Mouse (Mus musculus) forebrain, postnatal 0 days (tissue): ENCODE results near the gene Gm9573. TPM values are rescaled to one million over a fixed set of nuclear protein-coding genes. Genes with fewer than 3 reads are reported as not detected.

Experiments used
- ATAC-seq: fragments of 200-750 bp; cut with Nextera tagmentation; 2 replicates; pipeline ENCODE4 v1.8.0; 2017; ENCODE audit warnings: mild to moderate bottlenecking, moderate library complexity
- DNase-seq: peaks from one replicate; pipeline ENCODE4 v3.0.0-alpha.2; 2015
- H3K27ac ChIP-seq: fragments of 300-500 bp; sonication (generic); 2 replicates; pipeline ENCODE4 v1.5.1; 2014; ENCODE audit warnings: low read depth, mild to moderate bottlenecking, antibody characterized with exemption, low read length, moderate library complexity, mixed read lengths
- H3K27me3 ChIP-seq: fragments of 300-500 bp; sonication (generic); 2 replicates; pipeline ENCODE4 v1.6.1; 2014; ENCODE audit warnings: mild to moderate bottlenecking, low read length, mixed read lengths; ENCODE audit not compliant: insufficient read depth
- H3K36me3 ChIP-seq: fragments of 300-500 bp; sonication (generic); 2 replicates; pipeline ENCODE4 v1.6.1; 2014; ENCODE audit warnings: mild to moderate bottlenecking, moderate library complexity; ENCODE audit not compliant: insufficient read depth
- H3K4me1 ChIP-seq: fragments of 300-500 bp; sonication (generic); 2 replicates; pipeline ENCODE4 v1.6.1; 2014; ENCODE audit warnings: antibody characterized with exemption; ENCODE audit not compliant: insufficient read depth
- H3K4me2 ChIP-seq: fragments of 300-500 bp; sonication (generic); 2 replicates; pipeline ENCODE4 v1.6.1; 2014; ENCODE audit warnings: low read depth, mild to moderate bottlenecking, moderate library complexity
- H3K4me3 ChIP-seq: fragments of 300-500 bp; sonication (generic); 2 replicates; pipeline ENCODE4 v1.5.1; 2014; ENCODE audit warnings: low read depth, low read length, mixed read lengths
- H3K9ac ChIP-seq: fragments of 300-500 bp; sonication (generic); 2 replicates; pipeline ENCODE4 v1.6.1; 2014; ENCODE audit warnings: mild to moderate bottlenecking
- H3K9me3 ChIP-seq: fragments of 300-500 bp; sonication (generic); 2 replicates; pipeline ENCODE4 v1.6.1; 2016; ENCODE audit warnings: low read length
- CTCF ChIP-seq: sonication (generic); IDR thresholded peaks from 2 replicates; pipeline ENCODE4 v1.5.1; 2016; ENCODE audit warnings: antibody characterized with exemption, control low read depth, low read depth
- WGBS: fragments of 180-500 bp; shearing (Covaris S2); extraction: QIAGEN DNeasy Blood & Tissue Kit; methylation state at CpG from one replicate; pipeline ENCODE4 v1.1.7; 2014; 5-methylcytosine and 5-hydroxymethylcytosine counted together
- polyA plus RNA-seq: library from polyadenylated mRNA; unstranded; fragments of >200 nt; fragmentation: Nextera tagmentation; extraction: Ambion mirVana; gene quantifications from 2 replicates; pipeline ENCODE4 v1.2.1, GENCODE M21; 2015
- total RNA-seq: library from RNA; depleted of rRNA; stranded (reverse); fragments of >200 nt; gene quantifications from 2 replicates; pipeline ENCODE4 v1.2.3, GENCODE M21; 2014; rRNA removed

The Gm9573 gene
- not detected in 2 replicates for total RNA-seq
- polyA plus RNA-seq = not detected in 2 replicates

DNA sequence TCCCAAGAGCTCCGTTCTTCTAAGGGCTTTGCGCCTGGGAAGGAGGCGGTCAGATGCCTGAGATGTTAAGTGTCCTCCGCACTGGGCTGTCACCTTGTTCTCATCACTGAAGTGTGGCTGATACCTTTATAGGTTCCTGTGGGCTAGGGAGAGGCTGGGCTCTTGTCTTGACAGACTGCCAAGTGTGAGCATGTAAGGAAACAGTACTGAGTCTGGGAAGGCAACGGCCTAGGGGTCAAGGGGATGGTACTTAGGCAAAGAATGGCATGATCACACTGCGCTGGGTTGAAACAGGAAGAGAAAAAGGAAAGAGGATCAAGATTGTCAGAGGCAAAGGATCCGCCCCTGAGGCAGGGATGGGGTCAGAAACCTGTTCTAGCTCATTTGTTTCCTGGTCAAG, at the start of gene Gm9573:
Gene Gm9573 (minus strand): TSS at position 101 of the 400 bp plus-strand sequence.
- no peak for ATAC-seq
- 94% methylated on average over 7 of the region's 7 CpGs for WGBS
- no peaks in the 10 kb centered on the region for H3K36me3 ChIP-seq
- H3K27ac ChIP-seq = no peak within 1 kb of the TSS
- no peak for DNase-seq
- H3K4me1 ChIP-seq = no peaks in the 10 kb centered on the region
- no peak within 1 kb of the TSS for H3K9ac ChIP-seq
- H3K4me3 ChIP-seq = no peak within 1 kb of the TSS
- TF ChIP-seq CTCF = no peak
- H3K9me3 ChIP-seq = no peaks in the 10 kb centered on the region
- no peaks in the 10 kb centered on the region for H3K27me3 ChIP-seq
- no peak within 1 kb of the TSS for H3K4me2 ChIP-seq

DNA sequence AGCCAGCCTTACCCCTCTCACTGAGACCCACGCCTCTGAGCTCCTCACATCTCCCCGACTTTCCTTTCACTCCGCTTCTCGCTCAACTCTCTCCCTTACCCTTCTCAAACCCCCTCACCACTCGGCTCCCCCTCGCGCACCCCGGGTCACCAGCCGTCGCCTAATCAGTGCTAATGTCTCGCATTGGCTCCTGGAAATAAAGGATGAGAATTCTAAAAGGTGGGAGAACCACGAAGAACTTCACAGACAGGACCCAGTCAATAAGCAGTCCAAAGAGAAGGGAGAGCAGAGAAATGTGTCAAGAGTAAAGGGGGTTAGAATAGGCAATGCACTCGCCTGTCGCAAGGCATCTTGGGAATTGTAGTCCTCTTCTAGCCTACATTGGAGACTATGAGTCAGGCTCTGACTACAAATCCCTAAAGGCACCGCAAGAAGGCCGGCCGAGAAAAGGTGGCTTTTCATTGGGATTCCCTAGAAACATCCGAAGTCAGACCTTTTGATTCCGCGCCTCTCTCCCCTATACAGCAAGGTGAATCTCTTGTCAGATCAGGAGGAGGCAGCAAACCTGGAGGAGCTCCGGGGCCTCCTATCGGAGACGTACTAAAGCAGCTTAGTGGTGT, 47.1 kb upstream of the Gm9573 start, which contains the start of gene Gtf2h4:
Gene Gtf2h4 (minus strand): TSS at position 324 of the 620 bp plus-strand sequence.
- Histone ChIP-seq H3K9me3 (no peaks in the 10 kb centered on the region), H3K4me1 (peaks cover 7% of the 10 kb centered on the region; the same call in 1 of the 2 replicates), H3K4me3 (peak within 1 kb of the TSS; percentile 77), H3K4me2 (peak within 1 kb of the TSS; percentile 94), H3K27me3 (no peaks in the 10 kb centered on the region), H3K9ac (peak within 1 kb of the TSS; percentile 83), H3K36me3 (peaks cover 8% of the 10 kb centered on the region; the same call in 1 of the 2 replicates), H3K27ac (peak within 1 kb of the TSS; percentile 64)
- DNase-seq (peak; percentile 96), ATAC-seq (peak; percentile 99)
- peak; percentile 42 for TF ChIP-seq CTCF
- WGBS = 2% methylated on average over 23 of the region's 23 CpGs

DNA sequence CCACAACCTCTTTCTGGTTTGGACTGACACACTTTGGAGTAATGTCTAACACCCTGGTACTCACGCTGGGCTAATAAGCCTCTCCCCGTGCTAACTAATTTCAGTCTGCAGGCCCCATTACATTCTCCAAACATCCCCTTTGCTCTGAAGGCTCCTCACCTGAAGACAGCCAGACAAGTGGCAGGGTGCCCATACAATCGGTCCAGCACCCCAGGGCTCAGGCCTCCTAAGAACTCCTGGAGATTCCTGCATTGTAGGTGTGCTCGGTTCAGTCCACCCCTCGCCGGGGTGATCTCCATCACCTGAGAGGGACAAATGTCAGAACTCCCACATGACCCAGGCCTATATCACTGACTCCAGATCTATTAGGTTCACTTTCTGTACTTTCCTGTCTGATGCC, 46.1 kb upstream of the Gm9573 start:
- Histone ChIP-seq H3K9ac (peak overlapping the region; percentile 83; the same call in 1 of the 2 replicates), H3K9me3 (no peaks in the 10 kb centered on the region), H3K4me3 (no peak overlapping the region), H3K4me2 (no peak overlapping the region), H3K27me3 (no peaks in the 10 kb centered on the region), H3K27ac (no peak overlapping the region), H3K36me3 (peaks cover 8% of the 10 kb centered on the region; the same call in 1 of the 2 replicates), H3K4me1 (peaks cover 7% of the 10 kb centered on the region; the same call in 1 of the 2 replicates)
- no peak for ATAC-seq
- DNase-seq = no peak
- WGBS = 87% methylated on average over 6 of the region's 6 CpGs
- TF ChIP-seq CTCF = no peak

DNA sequence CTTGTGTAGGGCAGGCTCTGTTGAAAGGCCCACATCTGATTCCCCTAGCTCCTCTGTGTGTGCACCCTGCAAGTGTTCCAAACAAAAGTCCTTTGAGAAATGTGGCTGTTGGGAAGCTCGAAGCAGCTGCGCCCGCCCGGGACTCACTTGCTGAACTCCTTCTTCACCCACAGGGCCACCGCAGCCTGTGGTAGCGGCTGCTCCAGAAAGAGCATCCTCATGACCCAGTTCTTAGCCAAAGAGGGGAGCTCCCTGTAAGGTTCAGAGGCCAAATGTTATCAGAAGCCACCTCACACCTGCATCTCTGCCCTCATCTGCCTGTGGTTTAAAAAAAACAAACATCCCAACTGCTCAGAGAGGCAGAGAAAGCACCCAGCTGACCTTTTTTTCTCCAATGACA, 45.4 kb upstream of the Gm9573 start:
- 90% methylated on average over 6 of the region's 6 CpGs for WGBS
- no peak overlapping the region for H3K4me2 ChIP-seq
- no peaks in the 10 kb centered on the region for H3K9me3 ChIP-seq
- H3K4me1 ChIP-seq = peaks cover 7% of the 10 kb centered on the region; the same call in 1 of the 2 replicates
- H3K27ac ChIP-seq = no peak overlapping the region
- ATAC-seq (no peak), DNase-seq (no peak)
- no peak for TF ChIP-seq CTCF
- H3K36me3 ChIP-seq = peaks cover 8% of the 10 kb centered on the region; the same call in 1 of the 2 replicates
- no peak overlapping the region for H3K4me3 ChIP-seq
- H3K27me3 ChIP-seq = no peaks in the 10 kb centered on the region
- no peak overlapping the region for H3K9ac ChIP-seq

DNA sequence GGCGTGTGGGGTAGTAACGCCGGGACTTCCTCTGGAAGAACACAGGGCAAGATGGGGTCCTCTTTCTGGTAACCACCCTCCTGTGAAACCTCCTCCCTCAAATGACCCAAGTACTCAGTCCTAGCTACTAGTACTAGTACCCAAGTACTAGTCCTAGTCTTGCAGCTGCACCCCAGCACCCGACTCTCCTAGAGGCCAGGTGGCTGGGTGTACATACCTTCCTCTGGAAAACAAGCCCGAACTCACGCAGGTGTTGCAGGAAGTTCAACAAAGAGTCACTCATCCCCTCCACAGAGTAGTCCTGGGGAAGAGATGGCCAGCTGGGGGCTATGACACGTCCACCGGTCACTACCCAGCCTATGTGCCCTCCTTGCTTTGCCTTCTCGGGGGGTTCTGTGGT, 43.3 kb upstream of the Gm9573 start:
- H3K9me3 ChIP-seq = no peaks in the 10 kb centered on the region
- no peak for DNase-seq
- no peak overlapping the region for H3K9ac ChIP-seq
- H3K36me3 ChIP-seq = peaks cover 8% of the 10 kb centered on the region; the same call in 1 of the 2 replicates
- no peak overlapping the region for H3K4me3 ChIP-seq
- H3K27me3 ChIP-seq = no peaks in the 10 kb centered on the region
- ATAC-seq = no peak
- WGBS = 95% methylated on average over 9 of the region's 9 CpGs
- no peak for TF ChIP-seq CTCF
- no peak overlapping the region for H3K27ac ChIP-seq
- H3K4me2 ChIP-seq = no peak overlapping the region
- H3K4me1 ChIP-seq = peaks cover 7% of the 10 kb centered on the region; the same call in 1 of the 2 replicates

DNA sequence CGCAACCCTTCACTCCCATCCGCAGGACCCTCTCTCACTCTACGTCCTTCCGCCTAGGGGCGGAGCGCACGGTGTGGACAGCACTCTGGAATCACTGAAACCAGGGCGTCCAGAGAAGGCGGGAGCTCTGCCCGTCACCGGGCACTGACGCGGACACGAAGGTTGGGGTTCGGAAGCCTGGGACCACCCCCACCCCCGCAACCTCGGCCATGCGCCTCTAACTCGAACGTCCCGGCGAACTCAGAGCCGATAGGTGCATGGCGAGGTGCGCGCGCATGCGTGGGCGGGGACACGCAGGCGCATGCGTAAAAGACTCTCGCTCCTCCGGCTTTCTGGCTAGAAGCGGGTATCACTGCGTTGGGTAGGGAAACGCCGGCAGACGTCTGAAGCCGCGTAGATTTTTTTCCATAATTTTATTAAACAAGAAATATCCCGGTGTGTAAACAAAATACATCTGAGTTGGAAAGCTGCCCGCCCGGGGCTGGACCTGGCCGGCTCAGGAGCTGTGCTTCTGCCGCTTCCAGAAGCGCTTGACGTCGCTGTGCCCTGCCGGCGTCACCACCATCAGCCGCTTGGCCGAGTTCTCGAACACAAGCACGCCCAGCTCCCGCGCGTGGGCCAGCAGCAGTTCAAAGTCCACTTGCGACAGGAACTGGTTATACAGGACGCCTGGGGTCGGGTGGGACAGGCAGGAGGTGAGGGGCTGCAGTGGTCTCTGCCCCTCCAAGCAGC, 41.1 kb upstream of the Gm9573 start, which contains the start of gene Vars2:
Gene Vars2 (minus strand): TSS at position 259 of the 732 bp plus-strand sequence.
- H3K4me2 ChIP-seq = peak within 1 kb of the TSS; percentile 96
- no peaks in the 10 kb centered on the region for H3K4me1 ChIP-seq
- 0 out of 2 replicates have a peak, but pooled peaks have one; percentile 29 for TF ChIP-seq CTCF
- no peaks in the 10 kb centered on the region for H3K9me3 ChIP-seq
- H3K4me3 ChIP-seq = peak within 1 kb of the TSS; percentile 59
- H3K9ac ChIP-seq = peak within 1 kb of the TSS; percentile 77
- peak; percentile 94 for ATAC-seq
- under 1% methylated on average over 61 of the region's 61 CpGs for WGBS
- H3K36me3 ChIP-seq = peaks cover 22% of the 10 kb centered on the region
- peak; percentile 98 for DNase-seq
- H3K27me3 ChIP-seq = no peaks in the 10 kb centered on the region
- peak within 1 kb of the TSS; percentile 82 for H3K27ac ChIP-seq

DNA sequence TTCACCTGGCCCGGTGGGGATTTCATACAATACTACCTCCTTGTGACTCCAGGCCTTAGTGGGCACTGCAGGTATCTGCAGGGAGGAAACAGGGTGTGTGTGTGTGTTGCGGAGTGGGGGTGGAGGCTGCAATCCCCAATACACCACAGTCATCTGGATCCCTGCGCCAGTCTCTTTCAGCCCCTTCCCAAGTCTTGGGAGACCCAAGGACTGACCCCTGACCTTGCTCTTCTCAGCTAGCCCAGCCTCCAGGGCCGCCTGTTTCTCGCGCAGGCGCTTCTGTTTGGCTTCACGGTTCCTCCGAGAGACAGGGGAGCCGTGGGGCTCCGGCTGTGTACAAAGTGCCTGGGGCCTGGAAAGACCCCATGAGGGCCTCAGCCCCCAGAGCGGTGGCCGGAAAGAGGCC, 40.4 kb upstream of the Gm9573 start:
- 8% methylated on average over 13 of the region's 13 CpGs for WGBS
- DNase-seq = peak; percentile 67
- no peaks in the 10 kb centered on the region for H3K9me3 ChIP-seq
- peak overlapping the region; percentile 59 for H3K4me3 ChIP-seq
- peak overlapping the region; percentile 77 for H3K9ac ChIP-seq
- H3K27ac ChIP-seq = peak overlapping the region; percentile 82
- peak overlapping the region; percentile 96 for H3K4me2 ChIP-seq
- no peaks in the 10 kb centered on the region for H3K27me3 ChIP-seq
- ATAC-seq = peak; percentile 59
- no peaks in the 10 kb centered on the region for H3K4me1 ChIP-seq
- H3K36me3 ChIP-seq = peaks cover 25% of the 10 kb centered on the region
- TF ChIP-seq CTCF = peak; percentile 13; the same call in 1 of the 2 replicates
